8 mouse cellular contexts compared by ENCODE assay signal in the genomic region with DNA sequence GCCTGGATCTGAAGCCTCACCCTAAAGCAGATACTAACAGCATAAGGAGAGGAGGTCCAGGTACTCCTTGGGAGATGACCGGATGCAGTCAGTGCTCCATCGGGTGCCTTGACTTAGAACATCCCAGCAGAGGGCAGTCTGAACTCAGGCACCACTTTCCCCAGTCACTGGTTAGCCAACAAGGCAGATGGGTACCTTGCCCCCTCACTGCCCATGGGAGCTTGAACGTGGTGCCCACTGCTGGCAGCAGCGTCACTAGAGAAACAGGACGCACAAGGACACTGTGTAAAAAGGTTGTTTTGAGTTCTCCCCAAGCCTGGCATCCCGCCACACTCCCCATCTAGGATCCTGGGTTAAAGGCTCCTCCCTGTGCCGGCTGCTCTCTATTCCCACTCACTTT. TPM values are rescaled to one million over a fixed set of nuclear protein-coding genes. Genes with fewer than 3 reads are reported as not detected.
DNase-seq lines count a peak whose midpoint lies in the region; ATAC-seq and TF ChIP-seq lines count a peak whose summit lies in the region.

No protein-coding gene starts in this region.

- no peak for TF ChIP-seq POLR2A in brain, embryonic 14.5 days (IDR thresholded peaks at IDR 0.05; ENCODE audit: borderline replicate concordance, extremely low read depth, insufficient read depth, insufficient read length, poor library complexity, severe bottlenecking)

- no peak overlapping the region for H3K4me2 ChIP-seq in hindbrain, embryonic 14.5 days (replicated peaks)
- H3K4me2 ChIP-seq in stomach, embryonic 16.5 days (ENCODE audit: low read depth, low read length), result no peak overlapping the region

- peak; percentile 46; the same call in 1 of the 2 replicates for TF ChIP-seq CTCF in brain, embryonic 14.5 days (IDR thresholded peaks at IDR 0.05; ENCODE audit: borderline replicate concordance, extremely low read depth, insufficient read depth, insufficient read length)

- ATAC-seq in hindbrain, embryonic 14.5 days (ENCODE audit: low FRiP score), result no peak; the same call in 1 of the 2 replicates
- peak; percentile 86 for ATAC-seq in megakaryocyte progenitor cell, adult 5-6 weeks (replicated peaks; ENCODE audit: poor library complexity)
- peak; percentile 76; the same call in 1 of the 2 replicates for ATAC-seq in stomach, embryonic 16.5 days (ENCODE audit: insufficient read depth, low FRiP score)

- no peak overlapping the region for H3K4me3 ChIP-seq in hindbrain, embryonic 14.5 days (replicated peaks; ENCODE audit: low read length)
- no peak overlapping the region for H3K4me3 ChIP-seq in stomach, embryonic 16.5 days (replicated peaks; ENCODE audit: low read length)

- H3K4me1 ChIP-seq in hindbrain, embryonic 14.5 days (replicated peaks; ENCODE audit: control insufficient read depth, insufficient read depth, low read length), result no peaks in the 10 kb centered on the region
- H3K4me1 ChIP-seq in stomach, embryonic 16.5 days (ENCODE audit: control insufficient read depth, insufficient read depth, low read length), result no peaks in the 10 kb centered on the region

- no peak overlapping the region for H3K9ac ChIP-seq in hindbrain, embryonic 14.5 days
- no peak overlapping the region for H3K9ac ChIP-seq in stomach, embryonic 16.5 days (ENCODE audit: low read length)

- 41% methylated on average over 7 of the region's 7 CpGs for WGBS in hindbrain, embryonic 14.5 days
- 37% methylated on average over 7 of the region's 7 CpGs for WGBS in stomach, embryonic 16.5 days

- DNase-seq in layer of hippocampus, adult 11-12 months (ENCODE audit: low spot score), result peak; percentile 66
- DNase-seq in layer of hippocampus, adult 9-10 months (ENCODE audit: low spot score), result no peak
- DNase-seq in brain, embryonic 14.5 days (ENCODE audit: low read depth), result peak; percentile 56
- peak; percentile 39 to 79 for DNase-seq in frontal cortex, adult 2 months (ENCODE audit: extremely low spot score in 1 of 2, low spot score in 1 of 2)
- DNase-seq in hindbrain, embryonic 14.5 days (ENCODE audit: low spot score), result peak; percentile 43
- DNase-seq in left cerebral cortex, adult 18-20 months (ENCODE audit: low spot score in 2 of 2), result peak; percentile 65

- no peaks in the 10 kb centered on the region for H3K9me3 ChIP-seq in hindbrain, embryonic 14.5 days (ENCODE audit: control insufficient read depth, low read length)
- no peaks in the 10 kb centered on the region for H3K9me3 ChIP-seq in stomach, embryonic 16.5 days (replicated peaks; ENCODE audit: control insufficient read depth, low read length)

- no peak overlapping the region for H3K27ac ChIP-seq in hindbrain, embryonic 14.5 days
- H3K27ac ChIP-seq in stomach, embryonic 16.5 days (ENCODE audit: low read length), result no peak overlapping the region

- H3K27me3 ChIP-seq in hindbrain, embryonic 14.5 days (ENCODE audit: control insufficient read depth, insufficient read depth, low read length), result no peaks in the 10 kb centered on the region
- H3K27me3 ChIP-seq in stomach, embryonic 16.5 days (ENCODE audit: control insufficient read depth, insufficient read depth, low read length), result no peaks in the 10 kb centered on the region

- no peaks in the 10 kb centered on the region for H3K36me3 ChIP-seq in hindbrain, embryonic 14.5 days (replicated peaks; ENCODE audit: control insufficient read depth, insufficient read depth)
- H3K36me3 ChIP-seq in stomach, embryonic 16.5 days (ENCODE audit: control insufficient read depth, insufficient read depth, low read length), result no peaks in the 10 kb centered on the region

RNA-seq across cellular contexts. Expression of gene Slc20a1, which starts 24.1 kb away (rescaled TPM):
- 57.3 and 72.7 TPM in 2 replicates for polyA plus RNA-seq in brain, embryonic 14.5 days (2012; rRNA removed)
- polyA plus RNA-seq in frontal cortex, adult 2 months (2012; rRNA removed), result 159 and 177 TPM in 2 replicates
- 50.7 and 56.3 TPM in 2 replicates for polyA plus RNA-seq in hindbrain, embryonic 14.5 days (2014; fragmentation: Nextera tagmentation; extraction: Ambion mirVana)
- 100 to 1,000 TPM; 174 to 176 TPM for total RNA-seq in left cerebral cortex, adult 18-20 months (2021)
- 28.0 and 33.5 TPM in 2 replicates for total RNA-seq in megakaryocyte progenitor cell, adult 5-6 weeks (2015)
- total RNA-seq in megakaryocyte progenitor cell, adult 5-6 weeks (2017), result 69.5 and 92.2 TPM in 2 replicates
- 24.8 and 25.9 TPM in 2 replicates for polyA plus RNA-seq in stomach, embryonic 16.5 days (2015; fragmentation: Nextera tagmentation; extraction: Ambion mirVana)

RNA-seq across cellular contexts. Expression of gene Chchd5, which starts 45.0 kb away (rescaled TPM):
- 23.4 and 31.6 TPM in 2 replicates for polyA plus RNA-seq in brain, embryonic 14.5 days (2012; rRNA removed)
- 14.9 and 16.8 TPM in 2 replicates for polyA plus RNA-seq in frontal cortex, adult 2 months (2012; rRNA removed)
- polyA plus RNA-seq in hindbrain, embryonic 14.5 days (2014; fragmentation: Nextera tagmentation; extraction: Ambion mirVana), result 22.4 and 24.3 TPM in 2 replicates
- 10 to 100 TPM; 10.7 to 11.0 TPM for total RNA-seq in left cerebral cortex, adult 18-20 months (2021)
- total RNA-seq in megakaryocyte progenitor cell, adult 5-6 weeks (2015), result 15.7 and 19.4 TPM in 2 replicates
- total RNA-seq in megakaryocyte progenitor cell, adult 5-6 weeks (2017), result 16.8 and 17.8 TPM in 2 replicates
- polyA plus RNA-seq in stomach, embryonic 16.5 days (2015; fragmentation: Nextera tagmentation; extraction: Ambion mirVana), result 21.5 and 22.4 TPM in 2 replicates
